Mouse (Mus musculus) adrenal gland, adult 18-20 months (tissue): ENCODE results near the gene Map4k4. TPM values are rescaled to one million over a fixed set of nuclear protein-coding genes. Genes with fewer than 3 reads are reported as not detected.

Source experiments
- DNase-seq, 2 experiments: peaks; one replicate each; pipeline ENCODE4 v3.0.0; 2021 to 2022; ENCODE audit warnings: low spot score in 2 of 2
- total RNA-seq, 2 experiments: library from RNA; stranded (reverse); gene quantifications; 1 replicate in 1 of 2; 2 replicates in 1 of 2; pipeline ENCODE4 v1.2.3; 2021

Gene Map4k4
- total RNA-seq, 2 experiments from 2014 or later: 90.2 to 98.0 TPM

DNA sequence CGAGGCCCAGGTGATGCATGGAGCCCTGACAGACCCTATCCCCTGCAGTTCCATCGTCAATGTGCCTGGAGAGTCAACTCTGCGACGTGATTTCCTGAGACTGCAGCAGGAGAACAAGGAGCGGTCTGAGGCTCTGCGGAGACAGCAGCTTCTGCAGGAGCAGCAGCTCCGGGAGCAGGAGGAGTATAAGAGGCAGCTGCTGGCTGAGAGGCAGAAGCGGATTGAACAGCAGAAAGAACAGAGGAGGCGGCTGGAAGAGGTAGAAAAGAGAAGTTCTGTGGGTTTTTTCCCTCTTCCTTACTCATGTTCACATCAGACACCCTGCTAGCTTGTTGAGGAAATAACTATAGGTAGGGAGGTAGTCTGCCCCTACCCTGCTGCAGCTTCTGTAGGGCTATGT lies 89.3 kb downstream of the Map4k4 start:
- no peak for DNase-seq

DNA sequence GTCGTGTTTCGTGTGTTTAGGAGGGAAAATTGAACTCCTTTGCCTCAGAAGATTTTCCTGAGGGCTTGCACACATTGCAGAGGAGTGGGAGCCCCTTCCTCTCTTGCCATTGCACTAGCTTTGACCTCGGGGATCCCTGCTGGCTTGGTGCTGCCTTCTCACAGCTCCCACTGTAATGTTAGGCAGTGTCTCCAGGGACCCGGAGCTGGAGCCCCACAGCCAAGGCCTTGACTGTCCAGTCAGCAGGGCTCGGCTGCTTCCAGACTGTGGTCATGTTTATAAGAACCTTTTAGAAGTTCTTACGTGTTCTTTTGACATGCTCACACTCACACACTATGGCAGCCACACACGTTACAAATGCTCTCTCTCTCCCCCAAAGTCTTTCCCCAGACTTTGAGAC lies 93.2 kb downstream of the Map4k4 start:
- DNase-seq: no peak

DNA sequence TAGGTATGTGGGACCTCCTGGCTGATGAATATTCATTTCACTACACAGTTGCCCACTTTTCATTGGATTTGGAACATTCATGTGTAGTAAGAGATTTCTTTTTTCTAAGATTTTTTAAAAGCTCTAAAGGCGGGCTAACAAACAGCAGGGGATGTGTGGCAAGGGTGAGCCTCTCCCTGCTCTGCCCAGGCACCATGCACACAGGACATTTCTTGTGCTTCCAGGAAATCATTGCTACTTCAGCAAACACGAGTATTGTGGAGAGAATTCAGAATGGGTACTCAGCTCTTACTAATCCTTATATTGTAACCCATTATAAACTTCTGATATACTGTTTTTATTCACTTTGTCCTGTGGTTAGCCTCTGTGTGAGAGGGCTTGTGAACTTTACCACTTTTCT lies 94.9 kb downstream of the Map4k4 start:
- DNase-seq: no peak

DNA sequence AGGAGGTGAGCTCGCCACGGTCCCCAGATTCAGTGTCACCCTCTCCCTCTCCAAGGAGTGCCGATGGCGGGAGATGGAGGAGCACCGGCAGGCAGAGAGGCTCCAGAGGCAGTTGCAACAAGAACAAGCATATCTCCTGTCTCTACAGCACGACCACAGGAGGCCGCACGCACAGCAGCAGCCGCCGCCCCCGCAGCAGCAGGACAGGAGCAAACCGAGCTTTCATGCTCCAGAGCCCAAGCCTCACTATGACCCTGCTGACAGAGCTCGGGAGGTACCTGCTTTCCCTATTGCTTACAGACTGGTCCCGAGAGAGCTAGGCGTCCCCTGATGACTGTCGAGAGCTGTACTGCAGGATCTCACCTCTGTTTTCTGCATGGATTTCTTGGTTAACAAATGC lies 99.8 kb downstream of the Map4k4 start:
- no peak for DNase-seq

DNA sequence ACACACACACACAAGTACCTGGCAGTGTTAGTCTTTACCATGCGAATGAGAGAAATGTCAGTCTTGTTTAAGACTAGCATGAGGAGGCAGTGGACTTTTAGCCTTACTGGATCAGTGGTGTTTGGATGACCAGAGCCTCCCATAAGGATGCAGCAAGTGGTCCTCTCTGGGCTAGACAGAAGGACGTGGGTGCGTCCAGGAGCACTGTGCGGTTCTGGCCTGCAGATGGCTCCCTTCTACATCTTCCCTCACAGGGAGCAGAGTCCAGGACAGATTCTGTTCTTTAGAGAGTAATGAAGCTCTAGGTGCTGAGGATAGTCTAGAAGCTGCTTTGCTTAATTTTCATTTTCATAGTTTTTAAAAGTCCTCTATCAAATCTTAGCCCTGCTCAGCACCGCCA lies 100.2 kb downstream of the Map4k4 start:
- DNase-seq: no peak

GRCm38 (mm10) chr1:40002129-40002727 lies 101.5 kb downstream of the Map4k4 start:
- no peak for DNase-seq

- DNase-seq: no peak
Observed at GRCm38 (mm10) chr1:40006043-40006651, 105.4 kb downstream of the Map4k4 start.

DNA sequence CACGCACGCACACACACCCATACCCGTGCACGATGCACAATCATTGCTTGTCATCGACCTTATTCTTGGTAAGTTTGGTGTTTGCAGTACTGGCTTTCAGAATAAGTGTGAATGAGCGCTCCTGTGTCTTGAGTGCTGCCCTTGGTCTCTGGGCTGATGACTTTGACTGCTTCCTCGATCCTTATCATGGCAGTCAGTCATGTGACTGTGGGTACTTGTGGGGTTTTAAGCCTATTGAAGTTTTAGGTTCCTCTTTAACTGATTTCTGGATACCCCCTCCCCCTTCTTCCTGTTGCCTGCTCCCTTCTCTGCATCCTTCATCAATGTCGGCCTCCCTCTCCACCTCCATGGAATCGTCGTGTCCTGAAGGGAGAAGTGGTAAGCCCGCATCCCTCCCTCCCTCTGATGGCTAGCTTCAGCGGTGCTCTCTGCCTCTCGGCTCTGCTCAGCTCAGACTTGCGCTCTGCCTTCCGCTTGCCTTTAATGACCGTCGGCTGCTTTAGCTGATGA lies 107.3 kb downstream of the Map4k4 start:
- DNase-seq: no peak

- DNase-seq: no peak
Observed at GRCm38 (mm10) chr1:40012696-40013095, 112.0 kb downstream of the Map4k4 start.

DNA sequence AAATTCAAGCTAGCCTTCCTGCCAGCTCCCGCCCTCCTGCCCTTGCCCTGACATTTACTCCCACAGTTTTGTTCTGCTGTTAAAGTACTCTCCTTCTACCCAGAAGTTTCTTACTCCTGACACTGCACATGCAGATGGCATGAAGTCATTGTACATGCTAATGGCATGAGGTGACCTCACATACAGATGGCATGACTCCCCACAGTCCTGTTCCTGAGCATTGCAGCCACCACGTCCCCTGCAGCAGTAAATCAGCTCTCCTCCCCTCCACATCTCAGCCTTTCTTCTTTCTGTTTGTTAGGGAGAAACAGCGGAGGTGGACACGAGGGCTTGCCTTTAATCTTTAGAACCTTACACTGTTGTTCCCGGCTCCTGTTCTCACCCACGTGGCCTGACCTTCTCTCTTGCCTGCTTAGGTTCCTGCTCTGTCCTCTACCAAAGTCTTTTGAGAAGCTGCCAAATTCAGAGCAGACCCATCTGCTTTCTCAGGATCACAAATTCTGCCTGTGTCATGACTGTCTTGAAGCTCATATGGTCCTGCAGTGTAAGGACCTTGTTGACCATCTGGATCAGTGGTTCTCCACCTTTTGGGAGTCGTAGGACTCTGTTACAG lies 114.5 kb downstream of the Map4k4 start:
- DNase-seq: no peak

GRCm38 (mm10) chr1:40021617-40022016 lies 120.9 kb downstream of the Map4k4 start:
- DNase-seq: no peak

GRCm38 (mm10) chr1:40022472-40023135 lies 121.9 kb downstream of the Map4k4 start:
- DNase-seq: no peak

DNA sequence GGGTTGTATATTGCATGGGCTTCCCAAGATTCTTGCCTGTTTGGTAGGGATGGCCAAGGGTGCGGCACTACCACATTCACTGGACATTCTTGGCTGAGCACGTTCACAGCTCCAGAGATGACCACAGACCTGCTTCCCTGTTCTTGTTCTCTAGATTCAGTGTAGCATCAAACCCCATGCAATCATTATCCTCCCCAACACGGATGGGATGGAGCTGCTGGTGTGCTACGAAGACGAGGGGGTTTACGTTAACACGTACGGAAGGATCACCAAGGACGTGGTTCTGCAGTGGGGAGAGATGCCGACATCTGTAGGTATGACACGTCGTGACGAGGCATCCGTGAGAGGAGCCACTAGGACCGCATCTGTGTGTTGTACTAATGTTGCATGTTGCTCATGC lies 122.5 kb downstream of the Map4k4 start:
- DNase-seq: no peak

DNA sequence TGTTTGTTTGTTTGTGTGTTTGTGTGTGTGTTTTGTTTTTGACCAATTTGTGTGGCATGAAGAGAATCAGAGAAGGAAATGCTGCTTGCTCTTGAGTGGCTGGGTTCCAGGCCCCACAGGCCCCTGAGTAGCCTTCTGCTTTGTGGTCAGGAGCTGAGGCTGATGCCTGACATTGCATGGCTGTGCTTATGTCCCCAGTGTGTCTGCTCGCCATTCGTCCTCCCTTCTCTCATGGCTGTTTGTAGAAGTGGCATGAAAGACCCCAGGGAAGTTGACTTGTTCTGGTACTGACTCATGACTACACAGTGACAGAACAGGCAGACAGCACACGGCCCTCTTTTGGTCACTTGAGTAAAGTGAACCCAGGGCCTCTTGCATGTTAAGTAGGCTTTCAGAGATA lies 123.0 kb downstream of the Map4k4 start:
- no peak for DNase-seq

DNA sequence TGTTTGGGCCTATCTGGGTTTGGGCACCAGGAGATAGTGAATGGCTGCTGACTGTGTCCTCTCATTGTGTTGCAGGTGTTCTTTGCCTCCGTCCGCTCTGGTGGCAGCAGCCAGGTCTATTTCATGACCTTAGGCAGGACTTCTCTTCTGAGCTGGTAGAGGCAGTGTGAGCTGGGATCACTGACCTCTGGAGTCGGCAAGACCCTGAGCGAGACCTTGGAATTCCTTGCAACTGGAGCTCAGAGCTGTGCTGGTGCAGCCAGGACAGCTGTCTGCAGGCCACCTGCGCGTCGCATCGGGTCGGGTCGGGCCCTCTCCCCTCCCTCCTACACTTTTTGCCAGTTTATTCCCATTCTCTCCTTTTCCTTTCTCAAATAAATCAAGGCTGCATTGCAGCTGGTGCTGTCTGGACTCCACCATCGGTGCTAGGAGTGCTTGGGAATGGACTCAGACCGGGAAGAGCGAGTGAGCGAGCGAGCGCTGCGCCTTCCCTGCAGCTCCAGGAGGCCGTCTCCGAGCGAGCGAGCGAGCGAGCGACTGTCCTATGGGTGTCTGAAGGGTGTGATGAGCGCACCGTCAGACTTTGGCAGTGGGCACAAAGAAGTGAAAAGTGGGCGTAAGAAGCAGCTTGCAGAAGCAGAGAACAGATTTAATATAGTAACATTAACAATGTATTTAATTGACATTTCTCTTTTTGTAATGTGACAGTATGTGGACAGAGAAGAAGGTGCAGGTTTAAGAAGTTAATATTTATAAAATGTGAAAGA lies 124.0 kb downstream of the Map4k4 start:
- no peak for DNase-seq

DNA sequence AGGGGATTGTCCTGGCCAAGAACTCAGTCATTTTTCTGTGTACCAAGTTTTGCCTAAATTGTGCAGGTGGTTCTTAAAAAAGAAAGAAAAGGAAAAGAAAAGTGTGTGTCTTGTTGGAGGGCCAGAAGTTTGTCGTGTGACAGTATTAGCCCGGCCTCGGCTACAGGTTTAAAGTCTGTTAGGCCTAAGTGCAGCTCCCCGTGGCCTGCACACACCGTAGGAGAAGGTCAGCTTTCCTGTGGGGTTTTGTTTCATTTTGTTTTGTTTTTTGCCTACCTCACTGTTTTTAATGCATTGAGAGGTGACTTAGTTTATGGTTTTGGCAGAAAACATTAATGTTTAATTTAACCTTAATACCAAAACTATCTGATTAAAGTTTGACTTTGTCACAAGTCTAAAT lies 124.7 kb downstream of the Map4k4 start:
- DNase-seq: no peak

DNA sequence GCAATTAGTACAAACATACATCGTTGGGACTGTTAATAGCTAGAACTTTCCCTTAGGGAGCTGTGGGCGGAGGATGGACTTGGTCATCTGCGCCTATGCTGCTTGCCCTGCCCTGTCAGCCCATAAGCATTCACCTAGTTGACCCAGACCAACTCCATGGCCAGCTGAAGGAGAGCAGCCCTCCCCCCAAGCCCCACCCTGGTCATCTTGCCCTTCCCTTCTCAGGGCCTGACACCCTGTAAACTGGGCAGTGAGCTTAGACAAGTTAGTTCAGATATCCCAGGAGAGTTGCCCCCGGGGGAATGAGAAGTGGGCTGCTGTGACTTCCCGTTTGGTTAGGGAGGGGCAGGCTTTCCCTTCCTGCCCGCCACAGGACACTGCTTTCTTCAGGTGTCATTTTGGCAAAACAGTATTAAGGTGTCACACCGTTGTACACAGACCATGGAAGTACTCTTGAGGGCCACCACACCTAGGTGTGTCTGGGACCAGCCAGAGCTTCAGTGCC lies 126.5 kb downstream of the Map4k4 start:
- DNase-seq: no peak

DNA sequence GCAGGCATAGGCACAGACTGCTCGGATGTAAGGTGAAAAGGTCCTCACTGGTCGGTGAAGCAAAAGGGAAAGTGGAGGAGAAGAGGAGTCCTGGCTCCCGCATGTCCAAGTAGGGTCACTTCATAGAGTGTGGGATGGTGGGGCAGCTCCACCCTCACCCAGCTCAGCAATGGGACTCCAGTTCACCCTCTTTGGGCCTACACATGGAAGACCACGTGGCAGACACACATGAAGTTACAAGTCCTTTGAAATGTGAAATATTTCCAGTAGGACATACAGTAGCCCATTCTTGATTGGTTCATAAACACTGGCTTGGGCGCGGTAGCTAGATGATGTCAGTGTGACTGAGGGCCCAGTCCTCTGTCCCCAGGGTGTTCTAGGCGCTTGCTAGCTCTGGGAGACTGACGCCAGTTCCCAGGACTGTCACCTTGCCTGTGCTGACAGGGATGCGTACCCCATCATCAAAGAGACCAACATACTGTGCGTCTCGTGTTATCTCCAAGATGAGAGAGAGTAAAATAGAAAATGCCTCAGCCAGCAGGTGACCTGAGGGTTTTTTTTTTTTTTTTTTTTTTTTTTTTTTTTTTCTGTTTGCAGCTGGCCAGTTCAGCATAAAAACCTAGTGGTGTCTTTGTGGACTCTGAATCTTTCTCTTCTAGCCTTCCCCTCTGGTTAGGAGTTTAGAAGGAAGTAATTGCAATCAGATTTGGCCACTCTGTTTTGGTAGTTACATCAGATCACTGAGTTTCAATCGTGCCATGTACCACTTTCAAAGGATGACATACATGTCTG lies 127.7 kb downstream of the Map4k4 start:
- DNase-seq: no peak

- no peak for DNase-seq
Observed at GRCm38 (mm10) chr1:40029597-40029996, 128.9 kb downstream of the Map4k4 start.

GRCm38 (mm10) chr1:40030287-40030975 lies 129.7 kb downstream of the Map4k4 start:
- DNase-seq: no peak
